Mouse (Mus musculus) mesoderm, embryonic 11.5 days (tissue): ENCODE data around the gene Ctnnd2.

Experiments
- DNase-seq: peaks from one replicate; pipeline ENCODE4 v3.0.0-alpha.2; 2012; ENCODE audit warnings: low read depth, low spot score

The Ctnnd2 gene

GRCm38 (mm10) chr15:30515425-30515824 lies 343.0 kb downstream of the Ctnnd2 start:
- no peak for DNase-seq

- no peak for DNase-seq
Observed at GRCm38 (mm10) chr15:30541459-30541858, 369.1 kb downstream of the Ctnnd2 start.

DNA sequence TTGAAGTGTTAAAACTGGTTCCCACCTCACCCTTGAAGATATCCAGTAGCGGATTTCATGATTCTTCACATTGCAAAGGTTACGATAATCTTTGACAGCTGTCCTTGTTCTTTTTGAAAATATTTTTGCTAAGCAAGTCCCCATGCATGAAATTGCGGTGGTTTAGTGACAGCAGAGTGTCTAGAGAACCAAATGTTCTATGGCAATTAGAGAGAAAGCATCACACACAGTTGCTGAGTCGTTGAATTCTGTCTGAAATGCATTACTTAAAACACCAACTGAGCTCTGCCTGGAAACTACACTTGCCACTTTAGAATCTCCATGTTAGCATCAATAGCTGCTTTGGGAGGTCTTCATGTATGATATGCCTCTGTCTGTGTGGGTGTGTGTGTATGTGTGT lies 375.9 kb downstream of the Ctnnd2 start:
- no peak for DNase-seq

DNA sequence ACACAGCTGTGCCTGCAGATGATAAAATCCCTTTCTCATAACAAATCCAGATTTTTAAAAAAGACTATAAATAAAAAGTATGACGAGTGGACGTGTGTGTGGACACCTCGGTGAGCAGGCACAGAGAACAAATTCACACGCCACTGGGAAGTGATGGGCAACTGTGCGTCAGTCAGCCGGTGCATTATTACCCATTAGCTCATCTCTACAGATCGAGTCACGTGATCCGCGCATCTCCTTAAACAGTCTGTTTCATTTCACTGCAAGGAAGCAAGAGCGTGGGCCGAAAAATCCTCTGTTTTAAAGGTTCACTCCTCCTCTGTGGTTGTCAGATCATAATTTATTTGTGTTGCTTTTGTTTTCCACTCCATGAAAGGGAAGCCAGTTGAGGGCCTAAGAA lies 378.6 kb downstream of the Ctnnd2 start:
- DNase-seq: no peak

- no peak for DNase-seq
Observed at GRCm38 (mm10) chr15:30553910-30554406, 381.6 kb downstream of the Ctnnd2 start.

- no peak for DNase-seq
Observed at GRCm38 (mm10) chr15:30555787-30556186, 383.4 kb downstream of the Ctnnd2 start.

DNA sequence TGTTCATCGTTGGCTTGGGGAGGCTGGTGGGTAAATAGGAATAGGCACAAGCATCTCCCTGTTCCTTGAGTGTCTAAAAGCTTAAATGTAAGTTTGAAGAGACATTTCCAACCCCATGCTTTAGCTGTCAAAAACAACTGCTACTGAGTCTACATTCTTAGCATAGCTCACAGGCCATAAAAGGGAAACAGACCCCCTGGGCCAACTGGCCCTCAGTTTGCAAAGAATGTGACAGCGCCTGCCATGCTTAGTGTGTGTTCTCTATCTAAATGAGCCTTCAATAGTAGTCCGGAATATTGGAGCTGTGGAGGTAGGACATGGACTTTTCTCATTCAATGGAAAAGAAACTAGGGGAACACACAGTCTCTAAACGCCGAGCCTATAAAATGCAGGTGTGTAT lies 390.0 kb downstream of the Ctnnd2 start:
- peak; percentile 34 for DNase-seq

GRCm38 (mm10) chr15:30564594-30564993 lies 392.2 kb downstream of the Ctnnd2 start:
- no peak for DNase-seq

DNA sequence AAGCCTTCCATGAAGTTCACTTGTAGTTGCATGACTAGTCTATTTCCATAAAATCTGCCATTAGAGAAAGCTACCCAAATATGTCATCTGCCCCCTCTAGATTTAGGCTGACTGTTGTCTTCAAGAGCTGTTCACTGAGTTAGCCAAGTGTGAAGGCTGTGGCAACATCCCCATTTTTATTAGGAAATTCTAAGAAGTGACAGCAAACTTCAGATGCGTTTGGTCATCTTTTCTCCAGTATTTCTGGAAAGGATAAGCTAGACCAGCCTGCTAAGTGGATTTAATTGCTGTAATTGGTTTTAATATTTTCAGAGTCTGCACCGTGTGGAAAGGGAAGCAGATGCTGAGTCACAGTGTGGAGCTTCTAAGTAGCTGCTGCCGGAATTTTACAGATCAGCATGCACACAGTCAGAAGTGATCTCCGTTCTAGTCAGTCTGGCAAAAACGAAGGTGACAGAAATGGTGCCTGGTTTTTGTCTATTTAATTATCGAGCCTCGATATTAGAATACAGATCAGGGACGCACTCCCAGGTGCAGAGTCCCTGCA lies 397.9 kb downstream of the Ctnnd2 start:
- DNase-seq: no peak

DNA sequence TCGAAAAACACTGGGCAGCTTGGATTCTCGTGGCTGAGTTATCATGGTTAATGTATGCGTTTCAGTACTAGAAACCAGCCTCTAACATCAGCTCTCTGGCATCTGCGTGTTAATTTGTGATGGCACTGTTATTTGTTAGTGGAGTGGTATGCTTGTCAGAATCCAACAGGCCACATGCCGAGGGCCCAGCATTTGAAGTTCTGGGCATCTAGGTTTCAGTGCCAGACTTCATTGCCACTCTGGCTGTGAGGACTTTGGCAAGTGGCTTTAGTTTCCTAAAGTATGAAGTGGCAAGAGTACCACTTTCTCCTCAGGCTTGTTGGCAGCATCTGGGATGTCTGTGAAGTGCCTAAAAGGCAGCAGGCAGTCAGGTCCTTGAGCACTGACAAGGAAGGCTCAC lies 415.1 kb downstream of the Ctnnd2 start:
- no peak for DNase-seq

- no peak for DNase-seq
Observed at GRCm38 (mm10) chr15:30590865-30591264, 418.5 kb downstream of the Ctnnd2 start.

DNA sequence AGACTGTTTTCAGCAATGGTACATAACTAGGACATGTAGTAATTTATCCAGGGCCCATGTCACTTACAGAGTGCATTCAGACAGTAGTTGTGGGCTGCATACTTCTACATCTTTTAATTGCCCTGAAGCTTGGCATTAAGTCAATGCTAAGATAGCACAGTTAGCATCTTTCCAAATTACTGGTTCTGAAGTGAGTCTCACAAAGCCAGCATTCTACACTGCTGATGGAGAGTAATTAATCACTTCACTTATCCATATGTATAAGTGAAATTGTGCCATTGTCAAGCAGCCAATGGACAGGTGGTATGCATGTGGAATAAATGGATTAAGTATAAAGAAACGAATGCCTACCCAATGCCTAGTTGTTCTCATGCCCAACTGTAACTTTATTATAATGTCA lies 423.1 kb downstream of the Ctnnd2 start:
- DNase-seq: no peak

DNA sequence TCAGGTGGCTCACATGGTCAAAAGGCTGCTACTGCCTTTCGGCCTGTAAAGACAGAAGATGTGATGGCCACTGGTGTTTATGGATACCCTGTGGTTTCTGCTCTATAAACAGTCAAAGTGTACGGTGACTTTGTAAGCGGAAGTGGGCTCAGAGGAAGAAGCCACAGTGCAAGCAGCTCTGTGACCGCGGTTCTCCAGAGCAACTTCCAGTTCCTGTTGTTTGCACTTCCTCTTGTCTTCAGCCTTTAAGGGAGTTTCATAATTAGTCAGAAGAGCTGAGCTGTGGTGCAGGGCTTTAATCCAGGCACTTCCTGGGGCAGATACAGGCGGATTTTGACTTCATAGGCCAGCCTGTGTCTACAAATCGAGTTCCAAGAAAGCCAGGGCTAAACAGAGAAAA lies 438.2 kb downstream of the Ctnnd2 start:
- no peak for DNase-seq

GRCm38 (mm10) chr15:30615451-30615850 lies 443.1 kb downstream of the Ctnnd2 start:
- peak; percentile 54 for DNase-seq

- DNase-seq: no peak
Observed at GRCm38 (mm10) chr15:30616861-30617260, 444.5 kb downstream of the Ctnnd2 start.

DNA sequence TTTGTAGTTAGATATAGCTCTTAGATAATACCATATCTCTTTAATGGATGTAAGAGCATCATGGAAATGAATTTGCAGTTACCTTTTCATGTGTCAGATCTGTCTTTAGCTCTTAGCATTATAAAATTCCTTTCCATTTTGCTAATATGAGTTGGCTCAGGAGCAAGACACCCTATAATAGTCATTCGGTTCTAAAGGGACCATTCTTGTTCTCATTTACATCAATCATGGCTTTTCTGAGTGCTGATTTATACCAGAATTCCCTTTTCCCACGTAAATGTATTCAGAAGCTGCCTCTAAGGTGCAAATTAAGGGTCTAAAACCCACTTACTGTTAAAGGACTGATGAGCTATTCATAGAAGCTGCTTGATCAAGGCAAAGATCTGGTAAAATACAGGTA lies 445.5 kb downstream of the Ctnnd2 start:
- DNase-seq: no peak

- no peak for DNase-seq
Observed at GRCm38 (mm10) chr15:30628524-30628923, 456.1 kb downstream of the Ctnnd2 start.

DNA sequence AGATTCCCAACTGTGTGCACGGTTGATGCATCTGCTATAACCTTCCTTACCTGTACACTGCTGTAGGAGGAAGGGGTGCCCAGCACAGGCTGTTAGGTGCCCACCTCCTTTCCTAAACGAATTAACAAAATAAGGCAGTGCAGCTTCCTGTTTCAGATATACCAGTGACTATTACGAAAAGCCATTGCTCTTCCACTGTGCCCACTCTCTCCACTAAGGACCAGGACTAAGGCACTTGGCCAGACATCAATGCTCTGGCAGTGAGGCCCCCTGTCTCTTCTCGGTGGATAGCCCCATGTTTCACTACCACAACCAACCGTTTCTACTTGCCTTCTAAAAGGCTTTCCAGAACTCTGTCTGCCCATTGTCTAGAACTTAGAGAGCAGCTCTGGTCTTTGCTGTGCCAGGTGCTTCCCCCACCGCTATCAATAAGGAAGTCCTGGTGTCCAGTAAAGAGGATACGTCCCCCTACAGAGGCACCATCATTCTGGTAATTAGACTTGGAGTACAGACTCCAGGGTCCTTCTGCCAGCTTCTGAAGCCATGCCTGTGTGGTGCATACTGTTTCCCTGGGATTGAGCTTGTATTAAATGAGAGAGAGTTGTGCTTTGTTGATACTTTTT lies 459.8 kb downstream of the Ctnnd2 start:
- DNase-seq: no peak

- peak; percentile 31 for DNase-seq
Observed at GRCm38 (mm10) chr15:30633917-30634316, 461.5 kb downstream of the Ctnnd2 start.

GRCm38 (mm10) chr15:30634522-30634921 lies 462.1 kb downstream of the Ctnnd2 start:
- DNase-seq: peak; percentile 42

GRCm38 (mm10) chr15:30640651-30641050 lies 468.3 kb downstream of the Ctnnd2 start:
- DNase-seq: no peak

DNA sequence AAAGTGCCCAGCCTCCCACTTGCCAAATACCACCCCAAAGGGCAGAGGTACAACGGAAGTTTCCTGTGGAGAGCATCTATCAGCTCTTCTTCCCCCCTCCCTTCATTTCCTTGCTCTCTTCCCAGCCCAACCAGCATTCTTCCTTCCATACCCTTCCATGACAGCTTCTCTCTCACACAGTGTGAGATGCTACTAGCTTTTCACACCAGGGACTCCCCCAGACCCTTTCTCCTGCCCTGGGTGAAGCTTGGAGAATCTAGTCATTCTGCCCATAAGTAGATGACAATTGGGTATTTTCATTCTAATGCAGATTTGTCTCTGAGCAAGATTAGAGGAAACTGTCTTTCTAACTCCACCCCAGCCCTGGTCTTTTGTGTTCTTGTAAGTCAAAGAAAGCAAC lies 473.3 kb downstream of the Ctnnd2 start:
- no peak for DNase-seq
